Mouse (Mus musculus) left cerebral cortex, postnatal 10 days (tissue): ENCODE data around the gene Crebl2. TPM values are rescaled to one million over a fixed set of nuclear protein-coding genes. Genes with fewer than 3 reads are reported as not detected.

ENCODE experiments used
- DNase-seq, 2 experiments: peaks; one replicate each; pipeline ENCODE4 v3.0.0; 2021 to 2022; ENCODE audit warnings: low spot score in 2 of 2, mixed read lengths in 1 of 2; ENCODE audit errors: extremely low spot score in 1 of 2
- intact Hi-C: fragments of 180-260 bp; cut with DNase I; formaldehyde crosslinking; loops from one replicate; pipeline ENCODE4 v1.15.1; 2025
- total RNA-seq, 2 experiments: library from RNA; stranded (reverse); gene quantifications; 2 replicates each; pipeline ENCODE4 v1.2.3; 2021

The Crebl2 gene
- total RNA-seq: 1 to 10 TPM; 8.6 to 9.5 TPM

GRCm38 (mm10) chr6:134829786-134830700 is at the start of gene Crebl2:
Crebl2 (plus strand) TSS chr6:134830154.
- intact Hi-C loops: no loop called here
- peak; percentile 99 to 100 for DNase-seq

GRCm38 (mm10) chr6:134781494-134781913 is 48.5 kb upstream of the Crebl2 start:
- DNase-seq: no peak
- intact Hi-C loops: no loop called here

- no peak for DNase-seq
- intact Hi-C loops: no loop called here
These were observed 47.1 kb upstream of the Crebl2 start for GRCm38 (mm10) chr6:134782900-134783299.

GRCm38 (mm10) chr6:134786426-134786825 is 43.5 kb upstream of the Crebl2 start:
- intact Hi-C loops: no loop called here
- DNase-seq: no peak

- intact Hi-C loops: no loop called here
- no peak for DNase-seq
These were observed 40.9 kb upstream of the Crebl2 start for GRCm38 (mm10) chr6:134789100-134789499.

- DNase-seq: peak in 1 of 2 experiments; percentile 60
- intact Hi-C loops: no loop called here
These were observed 38.5 kb upstream of the Crebl2 start for GRCm38 (mm10) chr6:134791251-134792118.

DNA sequence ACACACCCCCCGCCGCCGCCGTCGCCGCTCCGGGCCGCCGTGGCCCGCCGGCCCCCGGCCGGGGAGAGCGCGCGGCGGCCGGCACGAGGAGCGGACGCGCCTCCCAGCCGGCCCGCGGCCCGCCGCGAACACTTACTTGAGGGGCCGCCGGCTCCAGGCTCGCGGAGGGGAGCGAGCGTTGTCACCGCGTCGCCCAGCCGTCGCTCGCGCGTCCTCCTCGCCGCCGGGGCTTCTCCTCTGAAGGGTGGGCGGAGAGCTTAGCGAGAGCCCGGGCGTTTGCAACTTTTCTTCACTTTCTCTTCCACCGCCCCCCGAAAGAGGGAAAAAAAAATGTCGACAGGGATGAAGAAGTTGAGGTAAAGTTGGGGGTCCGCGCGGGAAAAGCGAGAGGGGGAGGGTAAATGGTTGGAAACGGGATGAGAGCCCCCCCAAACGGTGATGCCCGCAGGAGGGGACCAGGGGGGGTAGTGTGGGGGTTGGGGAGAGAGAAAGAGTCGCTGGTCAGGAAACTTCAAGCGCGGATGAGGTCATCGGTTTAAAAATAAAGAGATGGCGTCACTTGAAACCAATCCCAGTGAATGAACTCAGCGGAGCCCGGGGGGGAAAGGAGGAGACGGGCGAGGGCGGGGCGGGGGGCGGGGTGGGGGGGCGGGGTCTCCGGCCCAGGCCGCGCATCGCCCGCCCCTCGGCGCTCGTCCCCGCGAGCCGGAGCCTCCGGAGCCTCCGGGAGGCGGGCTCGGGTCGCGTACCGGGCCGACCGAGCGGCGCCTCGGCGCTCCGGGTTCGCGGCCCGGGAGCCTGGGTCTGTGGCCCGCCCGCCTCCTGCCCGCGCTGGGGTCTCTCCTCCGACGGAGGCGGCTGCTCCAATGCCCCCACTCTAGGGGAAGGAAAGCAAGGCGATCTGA is 37.6 kb upstream of the Crebl2 start, which contains the start of gene Dusp16:
TSS of gene Dusp16 (minus strand) at position 485 of the 905 bp plus-strand sequence.
- intact Hi-C loops: no loop called here
- peak; percentile 84 to 88 for DNase-seq

- intact Hi-C loops: no loop called here
- DNase-seq: no peak
These were observed 36.7 kb upstream of the Crebl2 start for GRCm38 (mm10) chr6:134793046-134793806.

DNA sequence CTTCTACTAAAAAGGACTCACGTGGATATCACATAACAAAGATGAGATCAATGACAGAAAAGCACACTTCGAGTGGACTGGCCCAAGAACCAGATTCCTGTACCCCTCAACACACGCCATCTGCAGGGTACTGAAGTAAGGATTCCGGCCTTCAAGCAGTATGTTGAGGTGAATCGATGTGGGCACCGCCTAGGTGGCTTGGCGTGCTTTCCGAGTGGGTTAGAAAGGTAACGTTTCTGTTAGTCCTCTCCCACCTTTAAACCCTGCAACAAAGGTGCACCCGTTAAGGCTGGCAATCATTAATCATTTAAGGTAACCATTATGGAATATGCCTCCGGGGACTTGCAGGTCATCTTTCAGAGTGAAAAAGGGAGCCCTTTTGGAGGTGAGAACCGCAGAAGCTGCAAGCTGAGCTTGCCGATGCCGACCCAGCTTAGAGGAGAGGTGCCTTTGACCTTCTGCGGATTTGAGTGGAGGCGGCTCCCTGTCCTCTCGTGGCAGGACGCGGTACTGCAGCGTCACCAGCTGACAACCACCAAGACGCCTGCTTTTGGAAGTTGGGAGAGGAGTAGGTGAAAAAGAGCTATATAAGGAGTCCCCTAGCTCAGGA is 35.9 kb upstream of the Crebl2 start:
- intact Hi-C loops: no loop called here
- DNase-seq: peak; percentile 57 to 82

DNA sequence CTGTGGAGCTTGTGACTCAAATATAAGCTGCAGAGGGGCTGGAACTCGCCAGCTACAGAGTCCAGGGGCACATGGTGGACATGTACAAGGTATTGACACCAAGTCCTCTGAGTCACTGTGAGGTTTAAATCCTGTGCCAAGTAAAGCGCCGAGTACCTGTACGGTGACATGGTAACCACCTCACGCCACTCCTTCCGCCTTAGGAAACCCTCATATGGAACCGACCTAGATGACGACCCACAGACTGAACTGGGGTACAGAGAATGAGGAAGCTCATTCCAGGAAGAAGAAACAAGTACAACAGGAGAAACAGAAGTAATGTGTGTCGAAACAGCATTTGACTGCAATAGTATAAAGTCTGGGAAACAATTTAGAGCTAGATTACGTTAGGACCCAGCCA is 33.7 kb upstream of the Crebl2 start:
- intact Hi-C loops: loop anchor here (2.0 kb wide), 1 partner anchor 141 kb away; no protein-coding TSS in a partner anchor

GRCm38 (mm10) chr6:134801483-134801882 is 28.5 kb upstream of the Crebl2 start:
- intact Hi-C loops: no loop called here
- no peak for DNase-seq

More for the DNA sequence above, 33.7 kb upstream of the Crebl2 start:
- DNase-seq: no peak

DNA sequence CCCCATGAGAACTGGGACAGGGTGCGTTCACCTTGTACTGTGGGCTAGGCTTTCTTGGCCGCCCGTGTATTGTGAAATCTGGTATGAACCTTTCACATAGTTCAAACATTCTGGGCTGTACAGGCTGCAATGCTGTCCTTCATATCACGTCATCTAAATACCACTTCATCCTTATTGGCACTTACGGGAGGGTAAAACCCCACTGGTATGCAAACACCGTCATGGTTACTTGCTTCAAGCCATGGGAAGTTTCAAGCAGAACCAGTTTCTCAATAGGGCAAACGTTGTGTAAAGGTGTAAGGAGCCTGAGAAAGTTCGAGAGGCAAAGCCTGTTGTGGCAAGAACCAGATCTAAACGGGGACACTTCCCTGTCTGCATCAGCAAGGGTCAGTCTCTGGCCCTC is 27.3 kb upstream of the Crebl2 start:
- no peak for DNase-seq
- intact Hi-C loops: no loop called here

- no peak for DNase-seq
- intact Hi-C loops: no loop called here
These were observed 25.1 kb upstream of the Crebl2 start for GRCm38 (mm10) chr6:134804736-134805277.

DNA sequence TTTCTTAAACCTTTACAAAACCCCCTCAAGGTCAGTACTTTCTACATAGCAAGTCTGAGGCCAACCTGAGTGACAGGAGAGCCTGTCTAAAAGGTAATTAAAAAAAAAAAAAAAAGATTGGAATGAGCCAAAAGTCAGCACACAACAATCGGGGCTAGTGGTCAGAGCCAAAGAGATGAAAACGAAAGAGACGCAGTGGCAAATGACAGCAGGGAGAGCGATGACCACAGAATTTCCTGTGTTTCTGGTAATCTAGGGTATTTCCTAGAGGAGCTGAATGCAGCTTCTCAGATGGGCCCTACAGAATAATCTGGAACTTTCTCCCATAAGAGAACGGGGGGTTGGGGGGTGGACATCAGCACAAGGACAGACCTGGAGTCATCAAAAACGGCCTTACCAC is 23.8 kb upstream of the Crebl2 start:
- intact Hi-C loops: no loop called here
- no peak for DNase-seq

GRCm38 (mm10) chr6:134807091-134807490 is 22.9 kb upstream of the Crebl2 start:
- DNase-seq: no peak
- intact Hi-C loops: no loop called here

DNA sequence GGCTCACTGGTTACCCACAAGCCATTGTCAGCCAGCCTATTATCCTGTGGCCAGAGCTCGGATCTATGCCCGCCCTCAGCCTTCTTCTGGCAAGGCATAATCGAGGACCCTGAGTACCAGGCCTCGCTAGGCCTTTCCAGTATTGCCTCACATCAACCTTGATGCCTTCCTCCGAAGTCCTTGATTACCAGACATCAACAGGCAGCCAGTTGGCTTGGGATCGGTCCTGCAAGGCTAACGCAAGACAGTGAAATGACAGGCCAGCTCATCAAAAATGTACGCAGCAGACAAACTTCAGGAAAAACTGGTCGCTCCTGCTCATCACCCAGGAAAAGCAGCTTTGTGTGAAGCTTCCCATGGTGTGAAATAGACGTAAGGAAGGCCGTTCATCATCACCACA is 22.2 kb upstream of the Crebl2 start:
- intact Hi-C loops: no loop called here

GRCm38 (mm10) chr6:134813066-134813465 is 16.9 kb upstream of the Crebl2 start:
- intact Hi-C loops: no loop called here
- no peak for DNase-seq

More for the DNA sequence above, 22.2 kb upstream of the Crebl2 start:
- DNase-seq: no peak
